Mouse (Mus musculus) limb, embryonic 11.5 days (tissue): ENCODE measurements around the gene Ifi35. TPM values are rescaled to one million over a fixed set of nuclear protein-coding genes. Genes with fewer than 3 reads are reported as not detected.
A peak's percentile ranks its signal among the peaks of the same experiment; 100 is the strongest.

Source experiments
- ATAC-seq: fragments of 200-750 bp; cut with Nextera tagmentation; 2 replicates; pipeline ENCODE4 v1.8.0; 2017; ENCODE audit warnings: low read depth; ENCODE audit not compliant: insufficient number of reproducible peaks, low FRiP score, low TSS enrichment
- DNase-seq: peaks from one replicate; pipeline ENCODE4 v3.0.0-alpha.2; 2015; ENCODE audit warnings: low spot score
- H3K27ac ChIP-seq: fragments of 300-500 bp; sonication (generic); replicated peaks from 2 replicates; pipeline ENCODE4 v1.5.1; 2014; ENCODE audit warnings: low read depth, mild to moderate bottlenecking, low read length
- H3K27me3 ChIP-seq: fragments of 300-500 bp; sonication (generic); 2 replicates; pipeline ENCODE4 v1.6.1; 2014; ENCODE audit warnings: mild to moderate bottlenecking, low read length, mixed read lengths; ENCODE audit not compliant: control insufficient read depth, insufficient read depth
- H3K36me3 ChIP-seq: fragments of 300-500 bp; sonication (generic); 2 replicates; pipeline ENCODE4 v1.6.1; 2014; ENCODE audit warnings: mild to moderate bottlenecking, low read length, moderate library complexity, mixed read lengths; ENCODE audit not compliant: control insufficient read depth, insufficient read depth
- H3K4me1 ChIP-seq: fragments of 300-500 bp; sonication (generic); 2 replicates; pipeline ENCODE4 v1.6.1; 2014; ENCODE audit warnings: low read length, mixed read lengths; ENCODE audit not compliant: control insufficient read depth, insufficient read depth
- H3K4me2 ChIP-seq: fragments of 300-500 bp; sonication (generic); 2 replicates; pipeline ENCODE4 v1.6.1; 2014; ENCODE audit warnings: low read depth, mild to moderate bottlenecking, moderate library complexity; ENCODE audit not compliant: severe bottlenecking
- H3K4me3 ChIP-seq: fragments of 300-500 bp; sonication (generic); 2 replicates; pipeline ENCODE4 v1.5.1; 2014; ENCODE audit warnings: low read depth, low read length
- H3K9ac ChIP-seq: fragments of 300-500 bp; sonication (generic); 2 replicates; pipeline ENCODE4 v1.6.1; 2014; ENCODE audit warnings: mild to moderate bottlenecking, low read length
- H3K9me3 ChIP-seq: fragments of 300-500 bp; sonication (generic); 2 replicates; pipeline ENCODE4 v1.6.1; 2016; ENCODE audit warnings: low read length; ENCODE audit not compliant: control insufficient read depth
- WGBS: fragments of 180-500 bp; shearing (Covaris S2); extraction: QIAGEN DNeasy Blood & Tissue Kit; methylation state at CpG from one replicate; pipeline ENCODE4 v1.1.7; 2014; 5-methylcytosine and 5-hydroxymethylcytosine counted together
- polyA plus RNA-seq: library from polyadenylated mRNA; unstranded; fragments of >200 nt; fragmentation: Nextera tagmentation; extraction: Ambion mirVana; gene quantifications from 2 replicates; pipeline ENCODE4 v1.2.1, GENCODE M21; 2014

The Ifi35 gene
- 3.3 and 3.4 TPM in 2 replicates for polyA plus RNA-seq

DNA sequence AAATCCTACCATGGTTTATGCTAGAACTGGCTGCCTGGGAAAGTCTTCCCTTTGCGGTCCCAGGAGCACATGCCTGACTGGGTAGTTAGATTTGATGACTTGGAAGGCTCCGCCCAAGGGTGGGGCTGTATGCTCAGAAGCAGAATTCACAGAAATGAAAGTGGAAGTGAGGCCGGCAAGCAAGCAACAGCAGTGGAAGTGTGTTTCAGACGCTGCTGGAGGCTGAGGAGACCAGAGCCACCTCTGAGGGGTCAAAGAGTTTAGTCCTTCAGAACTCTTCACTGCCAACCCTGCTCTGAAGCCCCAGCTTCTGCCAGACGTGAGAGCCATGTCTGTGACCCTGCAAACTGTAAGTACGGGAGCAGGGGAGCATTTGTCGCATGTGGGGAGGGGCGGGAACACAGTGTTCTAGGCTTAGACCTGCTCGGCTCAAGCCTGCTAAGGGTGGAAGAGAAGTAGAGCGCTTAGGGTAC, at the start of gene Ifi35:
Gene Ifi35 (plus strand): TSS at position 134 of the 473 bp plus-strand sequence.
- no peaks in the 10 kb centered on the region for H3K27me3 ChIP-seq
- ATAC-seq, result no peak
- 23% methylated on average over 10 of the region's 10 CpGs for WGBS
- H3K9ac ChIP-seq, result peak within 1 kb of the TSS; percentile 30; the same call in 1 of the 2 replicates
- H3K36me3 ChIP-seq, result peaks cover 21% of the 10 kb centered on the region
- H3K4me1 ChIP-seq, result peaks cover 6% of the 10 kb centered on the region; the same call in 1 of the 2 replicates
- H3K27ac ChIP-seq, result no peak within 1 kb of the TSS; the same call in 1 of the 2 replicates
- peak within 1 kb of the TSS; percentile 33 for H3K4me2 ChIP-seq
- H3K9me3 ChIP-seq, result no peaks in the 10 kb centered on the region
- peak within 1 kb of the TSS; percentile 23 for H3K4me3 ChIP-seq
- DNase-seq, result peak; percentile 52

DNA sequence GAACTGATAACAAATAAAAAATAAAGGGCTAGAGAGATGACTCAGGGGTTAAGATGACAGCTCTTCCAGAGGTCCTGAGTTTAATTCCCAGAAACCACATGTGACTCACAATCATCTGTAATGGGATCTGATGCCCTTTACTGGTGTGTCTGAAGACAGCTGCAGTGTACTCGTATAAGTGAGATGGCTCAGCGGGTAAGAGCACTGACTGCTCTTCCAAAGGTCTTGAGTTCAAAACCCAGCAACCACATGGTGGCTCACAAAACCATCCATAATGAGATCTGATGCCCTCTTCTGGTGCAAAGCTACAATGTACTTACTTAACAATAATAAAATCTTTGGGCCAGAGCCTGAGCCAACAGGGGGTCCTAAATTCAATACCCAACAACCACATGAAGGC, 32.9 kb upstream of the Ifi35 start:
- no peaks in the 10 kb centered on the region for H3K27me3 ChIP-seq
- no peak overlapping the region for H3K27ac ChIP-seq
- peaks cover 15% of the 10 kb centered on the region; the same call in 1 of the 2 replicates for H3K36me3 ChIP-seq
- 90% methylated on average over 2 of the region's 2 CpGs for WGBS
- no peak for ATAC-seq
- H3K4me3 ChIP-seq, result no peak overlapping the region
- H3K4me2 ChIP-seq, result no peak overlapping the region
- no peak overlapping the region for H3K9ac ChIP-seq
- H3K4me1 ChIP-seq, result no peaks in the 10 kb centered on the region
- no peaks in the 10 kb centered on the region for H3K9me3 ChIP-seq
- no peak for DNase-seq

DNA sequence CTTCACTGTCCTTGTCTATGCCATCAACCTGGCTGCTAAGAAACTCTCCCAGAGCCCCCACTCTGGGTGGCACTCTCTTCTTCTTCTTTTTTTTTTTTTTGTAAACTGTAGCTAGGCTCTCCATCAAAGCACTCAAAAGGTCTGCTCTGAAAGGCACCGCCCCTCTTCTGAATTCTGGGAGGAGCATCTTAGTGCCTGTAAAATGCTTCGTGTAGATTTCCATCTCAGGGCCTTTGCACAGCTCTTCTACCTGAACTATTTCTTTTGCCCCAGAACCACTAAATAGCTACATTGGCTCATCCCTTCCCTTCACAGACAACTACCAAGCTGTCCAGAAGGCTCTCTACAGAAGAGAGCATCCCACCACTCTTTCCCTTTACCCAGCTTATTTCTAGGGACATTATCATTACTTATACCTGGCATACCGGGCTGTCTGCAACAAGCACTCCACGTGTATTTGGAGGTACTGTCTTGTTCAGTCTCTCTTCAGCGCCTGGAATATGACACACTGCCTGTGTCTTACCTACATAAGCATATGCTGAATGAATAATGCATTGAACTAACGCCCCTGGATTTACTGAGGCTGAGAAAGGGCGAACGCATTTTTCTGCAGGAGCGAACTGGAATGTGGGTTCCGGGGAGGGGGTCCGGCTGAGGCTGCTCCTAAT, 31.6 kb upstream of the Ifi35 start:
- H3K4me1 ChIP-seq, result no peaks in the 10 kb centered on the region
- H3K27me3 ChIP-seq, result no peaks in the 10 kb centered on the region
- ATAC-seq, result no peak
- no peaks in the 10 kb centered on the region for H3K9me3 ChIP-seq
- no peak overlapping the region for H3K27ac ChIP-seq
- peaks cover 9% of the 10 kb centered on the region; the same call in 1 of the 2 replicates for H3K36me3 ChIP-seq
- H3K4me2 ChIP-seq, result peak overlapping the region; percentile 62
- WGBS, result 3% methylated on average over 11 of the region's 11 CpGs
- peak; percentile 28 for DNase-seq
- peak overlapping the region; percentile 90 for H3K9ac ChIP-seq
- H3K4me3 ChIP-seq, result peak overlapping the region; percentile 86

DNA sequence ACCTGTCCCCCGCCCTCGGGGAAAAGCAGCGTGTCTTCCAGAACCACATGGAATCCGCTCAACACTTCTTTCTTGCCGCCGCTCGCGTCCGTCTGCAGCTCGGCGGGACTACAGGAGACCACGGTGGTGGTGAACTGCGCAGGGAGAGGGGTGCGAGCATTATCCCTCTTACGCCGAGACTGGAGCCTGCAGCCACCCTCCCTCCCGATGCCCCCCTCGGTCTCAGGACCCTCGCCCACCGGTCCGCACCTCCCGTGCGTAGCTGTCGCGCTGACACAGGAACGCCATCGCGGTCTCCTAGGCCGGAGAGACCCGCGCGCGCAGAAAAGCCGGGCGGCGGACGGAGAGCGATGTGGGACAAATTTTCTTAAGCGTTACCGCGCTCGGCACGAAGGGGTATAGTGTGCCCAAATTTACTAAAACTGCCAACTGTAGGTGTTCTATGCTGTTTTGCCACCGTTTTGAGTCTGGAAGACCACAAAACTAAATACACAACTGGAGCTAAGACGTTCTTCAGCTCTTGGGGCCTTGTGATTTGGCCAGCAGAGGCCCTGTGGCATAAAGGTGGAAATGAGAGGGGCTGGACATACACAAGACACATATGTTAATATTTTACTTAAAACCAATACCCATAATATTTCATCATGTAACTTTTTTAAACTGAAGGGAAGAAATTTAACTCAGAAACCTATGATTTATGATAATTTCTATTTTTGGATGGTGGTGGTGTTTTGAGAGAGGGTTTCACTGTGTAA, 30.9 kb upstream of the Ifi35 start, which contains the start of gene Aarsd1:
Gene Aarsd1 (minus strand): TSS at position 515 of the 755 bp plus-strand sequence.
- Histone ChIP-seq H3K27me3 (no peaks in the 10 kb centered on the region), H3K4me1 (no peaks in the 10 kb centered on the region), H3K27ac (no peak within 1 kb of the TSS), H3K9ac (peak within 1 kb of the TSS; percentile 90), H3K9me3 (no peaks in the 10 kb centered on the region), H3K4me3 (peak within 1 kb of the TSS; percentile 86), H3K36me3 (peaks cover 8% of the 10 kb centered on the region; the same call in 1 of the 2 replicates), H3K4me2 (peak within 1 kb of the TSS; percentile 62)
- peak; percentile 95 for DNase-seq
- WGBS, result under 1% methylated on average over 45 of the region's 45 CpGs
- peak; percentile 74; the same call in 1 of the 2 replicates for ATAC-seq

DNA sequence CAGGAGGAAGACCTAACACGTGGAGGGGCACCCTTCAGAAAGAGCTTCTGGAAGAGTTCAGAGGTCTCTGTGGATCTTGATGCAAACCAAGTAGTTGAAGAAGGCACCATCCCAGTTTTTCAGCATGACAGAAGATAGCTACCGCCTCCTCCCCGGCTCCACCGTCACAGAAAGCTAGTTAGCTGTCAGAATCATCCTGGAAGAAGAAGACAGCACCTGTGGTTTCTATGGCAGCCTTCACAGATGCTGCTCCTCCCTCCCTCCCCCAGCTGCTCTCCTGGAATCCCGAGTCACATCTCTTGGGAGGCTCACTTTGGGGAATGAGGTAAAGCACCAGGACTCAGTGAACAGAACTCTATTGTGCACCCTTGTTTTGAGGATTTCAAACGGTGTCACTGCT, 29.2 kb upstream of the Ifi35 start:
- Histone ChIP-seq H3K9me3 (no peaks in the 10 kb centered on the region), H3K9ac (no peak overlapping the region), H3K4me2 (no peak overlapping the region), H3K4me1 (no peaks in the 10 kb centered on the region), H3K4me3 (no peak overlapping the region), H3K27me3 (no peaks in the 10 kb centered on the region), H3K27ac (no peak overlapping the region), H3K36me3 (no peaks in the 10 kb centered on the region)
- DNase-seq (no peak), ATAC-seq (no peak)
- WGBS, result 59% methylated on average over 6 of the region's 6 CpGs

DNA sequence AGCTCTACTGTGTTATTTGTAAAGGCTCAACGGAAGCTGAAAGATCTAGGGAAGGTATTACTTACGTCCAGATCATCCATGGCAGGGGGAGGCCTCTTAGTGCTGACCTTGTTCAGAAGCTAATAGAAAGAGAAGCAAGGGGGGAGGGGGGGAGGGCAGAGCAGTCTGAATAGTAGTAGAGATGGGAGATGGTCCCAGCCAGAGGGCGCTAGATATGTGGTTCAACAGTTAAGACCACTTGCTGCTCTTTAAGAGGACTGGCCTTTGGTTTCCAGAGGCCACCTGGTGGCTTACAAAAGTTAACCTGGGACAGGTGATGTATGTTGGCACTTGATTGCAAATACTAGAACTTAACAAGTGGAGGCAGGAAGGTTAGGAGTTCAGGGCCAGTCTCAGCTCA, 28.6 kb upstream of the Ifi35 start:
- Histone ChIP-seq H3K9ac (no peak overlapping the region), H3K27ac (no peak overlapping the region), H3K36me3 (no peaks in the 10 kb centered on the region), H3K9me3 (no peaks in the 10 kb centered on the region), H3K27me3 (no peaks in the 10 kb centered on the region), H3K4me3 (no peak overlapping the region), H3K4me1 (no peaks in the 10 kb centered on the region), H3K4me2 (no peak overlapping the region)
- 19% methylated on average over 3 of the region's 3 CpGs for WGBS
- ATAC-seq (no peak), DNase-seq (no peak)

DNA sequence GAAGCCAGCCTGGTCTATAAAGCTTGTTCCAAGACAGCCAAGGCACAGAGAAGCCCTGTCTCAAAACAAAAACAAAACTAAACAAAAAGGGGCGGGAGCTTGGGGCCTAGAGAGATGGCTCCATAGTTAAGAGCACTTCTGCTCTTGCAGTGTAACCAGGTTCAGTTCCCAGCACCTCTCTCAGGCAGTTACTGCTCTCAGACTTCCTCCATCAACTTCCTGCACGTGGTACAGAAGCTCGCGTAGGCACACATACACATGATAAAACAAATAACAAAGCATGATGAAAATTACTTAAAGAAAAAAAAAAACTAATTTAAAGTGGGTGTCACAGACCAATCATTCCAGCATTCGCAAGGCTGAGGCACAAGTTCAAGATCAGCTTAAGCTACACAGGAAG, 28.1 kb upstream of the Ifi35 start:
- H3K4me3 ChIP-seq, result no peak overlapping the region
- H3K9me3 ChIP-seq, result no peaks in the 10 kb centered on the region
- no peaks in the 10 kb centered on the region for H3K27me3 ChIP-seq
- 88% methylated on average over 5 of the region's 5 CpGs for WGBS
- H3K36me3 ChIP-seq, result no peaks in the 10 kb centered on the region
- H3K4me1 ChIP-seq, result no peaks in the 10 kb centered on the region
- no peak overlapping the region for H3K4me2 ChIP-seq
- H3K9ac ChIP-seq, result no peak overlapping the region
- DNase-seq, result no peak
- ATAC-seq, result no peak
- no peak overlapping the region for H3K27ac ChIP-seq

DNA sequence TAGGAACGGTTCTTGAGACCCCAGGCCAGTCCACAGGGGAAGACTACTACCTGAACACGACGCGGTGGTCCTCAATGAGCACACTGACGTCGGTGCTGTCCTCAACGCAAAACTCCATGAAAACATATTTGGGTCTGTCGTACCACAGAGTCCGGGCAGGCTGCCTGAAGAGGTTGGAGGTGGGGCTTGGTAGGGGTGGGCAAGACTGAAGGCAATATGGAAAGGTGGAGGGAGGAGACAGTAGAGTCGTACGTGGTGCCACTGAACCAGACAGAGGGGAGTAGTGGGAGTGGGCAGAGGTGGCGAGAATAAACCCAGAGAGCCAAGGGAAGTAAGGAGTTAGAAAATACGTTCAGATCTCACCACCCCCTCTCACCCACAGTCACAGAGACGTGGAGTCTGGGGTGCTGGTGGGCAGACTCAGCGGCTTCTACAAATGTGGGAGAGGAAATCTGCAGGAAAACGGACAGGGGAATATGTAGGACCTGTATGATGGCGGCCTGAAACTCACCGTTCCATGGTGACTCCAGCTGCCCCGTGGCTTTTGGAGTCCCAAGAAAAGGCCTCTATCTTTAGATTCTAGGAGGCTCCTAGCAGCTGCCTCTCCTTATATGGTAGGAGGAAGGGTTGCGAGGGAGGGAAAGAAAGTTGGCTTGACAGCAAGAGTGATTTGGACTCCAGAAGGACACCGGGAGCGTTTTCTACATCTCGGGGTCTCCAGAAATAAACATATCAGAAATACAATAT, 23.9 kb upstream of the Ifi35 start, which contains the start of gene Gm27029:
Gene Gm27029 (minus strand): TSS at position 692 of the 747 bp plus-strand sequence.
- Histone ChIP-seq H3K4me3 (peak within 1 kb of the TSS; percentile 98), H3K36me3 (peaks cover under 1% of the 10 kb centered on the region; the same call in 1 of the 2 replicates), H3K9ac (peak within 1 kb of the TSS; percentile 78), H3K27ac (peak within 1 kb of the TSS; percentile 52; the same call in 1 of the 2 replicates), H3K27me3 (no peaks in the 10 kb centered on the region), H3K9me3 (no peaks in the 10 kb centered on the region), H3K4me2 (peak within 1 kb of the TSS; percentile 96), H3K4me1 (0 out of 2 replicates have a peak, but pooled peaks cover 7% of the 10 kb centered on the region)
- DNase-seq (no peak), ATAC-seq (peak; percentile 53; the same call in 1 of the 2 replicates)
- WGBS, result 6% methylated on average over 23 of the region's 23 CpGs
